Mouse (Mus musculus) liver, embryonic 14.5 days (tissue): ENCODE measurements around the gene Gon4l.

Source experiments
- CTCF ChIP-seq: IDR thresholded peaks from 2 replicates; pipeline ENCODE4 v1.5.1; 2016; ENCODE audit warnings: antibody characterized with exemption, low read depth, control low read depth
- EP300 ChIP-seq: IDR thresholded peaks from 2 replicates; pipeline ENCODE4 v1.6.1; 2016; ENCODE audit warnings: antibody characterized with exemption, low read depth

- TF ChIP-seq CTCF, result no peak
- TF ChIP-seq EP300, result no peak
Observed at GRCm38 (mm10) chr3:88912585-88912984, 77.6 kb downstream of the Gon4l start.
